Mouse (Mus musculus) hindbrain, embryonic 12.5 days (tissue): ENCODE data around the gene Lcn12. TPM values are rescaled to one million over a fixed set of nuclear protein-coding genes. Genes with fewer than 3 reads are reported as not detected.

Experiments
- ATAC-seq: fragments of 200-750 bp; cut with Nextera tagmentation; 2 replicates; pipeline ENCODE4 v1.8.0; 2017; ENCODE audit warnings: moderate TSS enrichment; ENCODE audit not compliant: low FRiP score
- H3K27ac ChIP-seq: fragments of 300-500 bp; sonication (generic); 2 replicates; pipeline ENCODE4 v1.5.1; 2016; ENCODE audit warnings: mild to moderate bottlenecking
- H3K27me3 ChIP-seq: fragments of 300-500 bp; sonication (generic); 2 replicates; pipeline ENCODE4 v1.6.1; 2016; ENCODE audit warnings: mild to moderate bottlenecking
- H3K36me3 ChIP-seq: fragments of 300-500 bp; sonication (generic); 2 replicates; pipeline ENCODE4 v1.6.1; 2016; ENCODE audit warnings: mild to moderate bottlenecking
- H3K4me1 ChIP-seq: fragments of 300-500 bp; sonication (generic); 2 replicates; pipeline ENCODE4 v1.6.1; 2016
- H3K4me2 ChIP-seq: fragments of 300-500 bp; sonication (generic); replicated peaks from 2 replicates; pipeline ENCODE4 v1.6.1; 2016; ENCODE audit warnings: mild to moderate bottlenecking
- H3K4me3 ChIP-seq: fragments of 300-500 bp; sonication (generic); 2 replicates; pipeline ENCODE4 v1.5.1; 2016; ENCODE audit warnings: mild to moderate bottlenecking
- H3K9ac ChIP-seq: fragments of 300-500 bp; sonication (generic); 2 replicates; pipeline ENCODE4 v1.6.1; 2016; ENCODE audit warnings: mild to moderate bottlenecking, moderate library complexity
- H3K9me3 ChIP-seq: fragments of 300-500 bp; sonication (generic); replicated peaks from 2 replicates; pipeline ENCODE4 v1.6.1; 2016; ENCODE audit warnings: mild to moderate bottlenecking
- WGBS: fragments of 180-500 bp; shearing (Covaris S2); methylation state at CpG from one replicate; pipeline ENCODE4 v1.1.7; 2016; 5-methylcytosine and 5-hydroxymethylcytosine counted together
- microRNA-seq: library from miRNA; unstranded; fragments of <30 nt; microRNA quantifications from one replicate; pipeline ENCODE4, GENCODE M21; 2017
- polyA plus RNA-seq: library from polyadenylated mRNA; unstranded; fragments of >200 nt; fragmentation: Nextera tagmentation; extraction: Ambion mirVana; gene quantifications from 2 replicates; pipeline ENCODE4 v1.2.1, GENCODE M21; 2016

The Lcn12 gene
- polyA plus RNA-seq, 1 experiment from 2014 or later = not detected

DNA sequence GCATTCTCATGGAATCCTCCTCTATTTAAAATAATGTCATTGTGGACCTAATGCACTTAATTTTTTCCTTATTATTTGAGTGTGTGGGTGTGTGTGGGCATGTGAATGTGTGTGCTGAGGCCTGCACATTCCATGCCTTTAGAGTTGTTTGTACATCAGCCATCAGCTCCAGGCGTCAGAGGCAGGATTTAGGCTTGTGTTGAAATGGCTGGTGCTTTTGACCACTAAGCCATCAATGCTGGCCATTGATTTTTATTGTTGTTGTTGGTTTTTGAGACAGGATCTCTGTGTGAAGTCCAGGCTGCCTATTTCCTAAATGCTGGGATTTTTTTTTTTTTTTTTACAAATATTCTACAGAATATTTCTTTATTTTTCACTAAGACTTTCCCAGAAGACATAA is 40.8 kb downstream of the Lcn12 start:
- H3K4me1 ChIP-seq = no peaks in the 10 kb centered on the region
- H3K36me3 ChIP-seq = peaks cover 7% of the 10 kb centered on the region; the same call in 1 of the 2 replicates
- H3K27me3 ChIP-seq = no peaks in the 10 kb centered on the region
- 51% methylated on average over 1 of the region's 1 CpGs for WGBS
- H3K4me2 ChIP-seq = no peak overlapping the region
- H3K4me3 ChIP-seq = no peak overlapping the region
- H3K27ac ChIP-seq = no peak overlapping the region
- no peak overlapping the region for H3K9ac ChIP-seq
- no peak for ATAC-seq
- no peaks in the 10 kb centered on the region for H3K9me3 ChIP-seq

- Histone ChIP-seq H3K36me3 (peaks cover 20% of the 10 kb centered on the region), H3K4me3 (no peak overlapping the region), H3K4me2 (no peak overlapping the region), H3K27me3 (no peaks in the 10 kb centered on the region), H3K9me3 (no peaks in the 10 kb centered on the region), H3K27ac (no peak overlapping the region), H3K4me1 (no peaks in the 10 kb centered on the region), H3K9ac (no peak overlapping the region)
- no peak for ATAC-seq
- 87% methylated on average over 8 of the region's 8 CpGs for WGBS
Measured at GRCm38 (mm10) chr2:25450853-25451647, 42.7 kb downstream of the Lcn12 start.

GRCm38 (mm10) chr2:25442682-25443081 is 51.0 kb downstream of the Lcn12 start:
- no peak overlapping the region for H3K4me2 ChIP-seq
- no peak overlapping the region for H3K9ac ChIP-seq
- H3K4me1 ChIP-seq = no peaks in the 10 kb centered on the region
- H3K4me3 ChIP-seq = no peak overlapping the region
- H3K27me3 ChIP-seq = no peaks in the 10 kb centered on the region
- H3K9me3 ChIP-seq = no peaks in the 10 kb centered on the region
- no peak overlapping the region for H3K27ac ChIP-seq
- H3K36me3 ChIP-seq = peaks cover 87% of the 10 kb centered on the region
- no peak for ATAC-seq
- 89% methylated on average over 14 of the region's 14 CpGs for WGBS

- Histone ChIP-seq H3K27ac (no peak overlapping the region), H3K4me2 (no peak overlapping the region), H3K9me3 (no peaks in the 10 kb centered on the region), H3K9ac (no peak overlapping the region), H3K4me3 (no peak overlapping the region), H3K27me3 (no peaks in the 10 kb centered on the region), H3K36me3 (peaks cover 86% of the 10 kb centered on the region), H3K4me1 (no peaks in the 10 kb centered on the region)
- WGBS = 91% methylated on average over 20 of the region's 20 CpGs
- no peak for ATAC-seq
Measured at GRCm38 (mm10) chr2:25441067-25441466, 52.6 kb downstream of the Lcn12 start.

Small RNA genes lying within 50 kb of the gene (microRNA-seq; reads per million reads assigned to microRNA genes)
- gene Mir3087 = not detected

Other genes starting within 250 kb of the Lcn12 start
- 3.5 and 6.2 TPM in 2 replicates for gene AL732309.1, start 247.0 kb downstream of the Lcn12 start, polyA plus RNA-seq
- 16.5 and 18.6 TPM in 2 replicates for gene Tmem203, start 238.5 kb downstream of the Lcn12 start, polyA plus RNA-seq
- 13.2 and 14.9 TPM in 2 replicates for gene Tprn, start 231.3 kb downstream of the Lcn12 start, polyA plus RNA-seq
- gene Ssna1, start 221.5 kb downstream of the Lcn12 start, polyA plus RNA-seq = 195 and 201 TPM in 2 replicates
- gene Anapc2, start 221.4 kb downstream of the Lcn12 start, polyA plus RNA-seq = 147 and 152 TPM in 2 replicates
- gene Tmem210, start 205.8 kb downstream of the Lcn12 start, polyA plus RNA-seq = not detected in 2 replicates
- gene Lrrc26, start 204.0 kb downstream of the Lcn12 start, polyA plus RNA-seq = not detected in 2 replicates
- 6.3 and 6.9 TPM in 2 replicates for gene Grin1, start 174.7 kb downstream of the Lcn12 start, polyA plus RNA-seq
- gene Man1b1, start 161.6 kb downstream of the Lcn12 start, polyA plus RNA-seq = 73.5 and 78.8 TPM in 2 replicates
- gene Dpp7, start 137.6 kb downstream of the Lcn12 start, polyA plus RNA-seq = 21.9 and 23.5 TPM in 2 replicates
- 5.7 and 7.9 TPM in 2 replicates for gene Uap1l1, start 128.2 kb downstream of the Lcn12 start, polyA plus RNA-seq
- gene Sapcd2, start 121.6 kb downstream of the Lcn12 start, polyA plus RNA-seq = 31.9 and 41.4 TPM in 2 replicates
- gene Entpd2, start 98.0 kb downstream of the Lcn12 start, polyA plus RNA-seq = 0.22 and 0.46 TPM in 2 replicates
- gene Npdc1, start 94.6 kb downstream of the Lcn12 start, polyA plus RNA-seq = 216 and 225 TPM in 2 replicates
- gene Fut7, start 70.6 kb downstream of the Lcn12 start, polyA plus RNA-seq = 0.53 TPM in 1 of 2 replicates, not detected in the other
- 10.1 and 10.6 TPM in 2 replicates for gene Abca2, start 65.2 kb downstream of the Lcn12 start, polyA plus RNA-seq
- 2.3 and 2.4 TPM in 2 replicates for gene Clic3, start 37.1 kb downstream of the Lcn12 start, polyA plus RNA-seq
- gene Paxx, start 32.8 kb downstream of the Lcn12 start, polyA plus RNA-seq = 41.6 and 49.4 TPM in 2 replicates
- 2.8 and 3.0 TPM in 2 replicates for gene Ptgds, start 23.9 kb downstream of the Lcn12 start, polyA plus RNA-seq
- 106 and 116 TPM in 2 replicates for gene Fbxw5, start 6.8 kb upstream of the Lcn12 start, polyA plus RNA-seq
- gene C8g, start 7.8 kb upstream of the Lcn12 start, polyA plus RNA-seq = 4.8 and 6.0 TPM in 2 replicates
- 25.7 and 29.6 TPM in 2 replicates for gene Traf2, start 53.0 kb upstream of the Lcn12 start, polyA plus RNA-seq
- 377 TPM in 2 replicates for gene Edf1, start 63.9 kb upstream of the Lcn12 start, polyA plus RNA-seq
- gene Mamdc4, start 80.9 kb upstream of the Lcn12 start, polyA plus RNA-seq = 4.7 and 6.7 TPM in 2 replicates
- 131 and 162 TPM in 2 replicates for gene Phpt1, start 81.3 kb upstream of the Lcn12 start, polyA plus RNA-seq
- 2.4 and 3.1 TPM in 2 replicates for gene Ajm1, start 87.8 kb upstream of the Lcn12 start, polyA plus RNA-seq
- 70.0 and 72.3 TPM in 2 replicates for gene Rabl6, start 114.6 kb upstream of the Lcn12 start, polyA plus RNA-seq
- gene Ccdc183, start 123.8 kb upstream of the Lcn12 start, polyA plus RNA-seq = 0.25 and 0.32 TPM in 2 replicates
- gene Tmem141, start 128.1 kb upstream of the Lcn12 start, polyA plus RNA-seq = 21.7 and 23.4 TPM in 2 replicates
- 0.96 and 1.3 TPM in 2 replicates for gene Fcna, start 134.1 kb upstream of the Lcn12 start, polyA plus RNA-seq
- not detected in 2 replicates for gene Lcn8, start 159.2 kb upstream of the Lcn12 start, polyA plus RNA-seq
- gene Lcn5, start 164.0 kb upstream of the Lcn12 start, polyA plus RNA-seq = not detected in 2 replicates
- gene Lcn6, start 182.9 kb upstream of the Lcn12 start, polyA plus RNA-seq = not detected in 2 replicates
- not detected in 2 replicates for gene Lcn10, start 188.8 kb upstream of the Lcn12 start, polyA plus RNA-seq
- not detected in 2 replicates for gene Obp2a, start 206.1 kb upstream of the Lcn12 start, polyA plus RNA-seq
- gene Bmyc, start 212.8 kb upstream of the Lcn12 start, polyA plus RNA-seq = 97.8 and 98.7 TPM in 2 replicates
- gene Obp2b, start 243.1 kb upstream of the Lcn12 start, polyA plus RNA-seq = not detected in 2 replicates